Mouse (Mus musculus) retina, postnatal 7 days (tissue): ENCODE results near the gene Zfp979.
"Not testable (repeated sequence)": the region's sequence is repeated elsewhere in the genome, so short reads cannot be mapped to it uniquely, and the experiment has no call there.

Source experiments
- DNase-seq: peaks from one replicate; pipeline ENCODE4 v3.0.0-alpha.2; 2012; ENCODE audit warnings: low read depth, low spot score

Gene Zfp979

DNA sequence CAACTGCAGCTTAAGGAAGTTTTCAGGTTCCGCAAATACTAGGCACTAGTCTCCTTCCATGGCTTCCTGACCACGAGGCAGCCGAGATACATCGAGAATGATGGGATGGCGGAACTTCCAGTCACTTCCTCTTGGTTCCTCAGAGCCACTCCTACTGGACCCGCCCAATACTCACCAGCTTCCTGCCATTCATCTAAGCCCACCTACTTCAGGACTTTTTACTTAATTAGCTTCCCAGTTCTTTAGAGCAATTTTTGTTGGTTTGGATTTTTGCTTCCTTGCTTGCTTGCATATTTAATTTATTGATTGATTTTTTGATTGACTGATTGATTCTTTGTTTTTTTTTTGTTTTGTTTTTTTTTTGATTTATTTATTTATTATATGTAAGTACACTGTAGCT lies at the start of gene Zfp979:
TSS of gene Zfp979 (minus strand) at position 101 of the 400 bp plus-strand sequence.
- not testable (repeated sequence) for DNase-seq

DNA sequence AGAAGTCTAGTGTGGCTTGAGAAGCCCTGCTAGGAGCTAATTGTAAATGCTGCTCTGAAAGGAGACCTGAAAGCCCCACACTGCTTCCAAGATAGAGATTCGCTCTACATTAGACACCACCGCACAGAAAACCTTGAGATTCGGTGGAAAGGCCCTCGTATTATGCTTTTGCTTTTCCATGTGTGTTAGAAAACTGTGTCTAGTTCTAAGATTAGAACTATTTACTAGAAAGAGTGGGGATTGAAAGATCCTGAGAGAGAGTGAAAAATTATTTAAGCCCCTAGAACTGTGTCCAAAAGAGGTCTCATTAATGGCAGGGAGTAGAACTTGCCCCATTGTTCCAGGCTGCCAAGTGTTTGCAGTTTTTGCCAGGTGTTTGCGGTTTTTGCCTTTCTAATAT lies 12.9 kb upstream of the Zfp979 start:
- not testable (repeated sequence) for DNase-seq

DNA sequence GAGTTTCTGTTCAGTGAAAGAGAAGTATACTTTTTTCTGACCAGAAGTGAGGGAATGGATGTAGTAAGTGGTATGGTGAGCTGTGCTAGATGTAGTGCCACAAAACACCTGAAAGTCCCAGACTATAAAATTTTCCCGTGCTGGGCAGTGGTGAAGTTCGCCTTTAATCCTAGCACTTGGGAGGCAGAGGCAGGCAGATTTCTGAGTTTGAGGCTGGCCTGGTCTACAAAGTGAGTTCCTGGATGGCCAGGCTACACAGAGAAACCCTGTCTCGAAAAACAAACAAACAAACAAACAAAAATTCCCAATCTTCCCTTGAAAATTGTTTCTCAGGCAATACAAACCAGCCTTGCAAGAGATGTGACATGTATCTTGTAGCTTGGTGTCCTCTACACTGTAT lies 5.1 kb upstream of the Zfp979 start:
- DNase-seq: not testable (repeated sequence)

DNA sequence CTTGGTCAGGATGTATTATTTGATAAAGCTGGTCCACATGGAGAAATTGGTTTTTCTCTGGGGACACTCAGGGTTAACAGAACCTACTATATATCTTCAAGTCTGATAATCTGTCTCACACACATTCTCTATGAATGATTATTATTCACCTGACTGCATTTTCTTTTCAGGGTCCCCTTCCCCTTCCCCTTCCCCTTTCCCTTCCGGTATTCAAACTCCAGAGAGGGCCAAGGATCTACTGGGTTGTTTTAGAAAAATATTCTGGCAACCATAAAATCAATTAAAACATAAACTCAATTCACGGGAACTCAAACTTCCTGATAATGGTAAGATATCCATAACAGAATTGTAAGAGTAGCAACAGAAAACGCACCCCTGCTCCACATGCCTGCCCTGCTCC lies 381 bp downstream of the Zfp979 start:
- not testable (repeated sequence) for DNase-seq

DNA sequence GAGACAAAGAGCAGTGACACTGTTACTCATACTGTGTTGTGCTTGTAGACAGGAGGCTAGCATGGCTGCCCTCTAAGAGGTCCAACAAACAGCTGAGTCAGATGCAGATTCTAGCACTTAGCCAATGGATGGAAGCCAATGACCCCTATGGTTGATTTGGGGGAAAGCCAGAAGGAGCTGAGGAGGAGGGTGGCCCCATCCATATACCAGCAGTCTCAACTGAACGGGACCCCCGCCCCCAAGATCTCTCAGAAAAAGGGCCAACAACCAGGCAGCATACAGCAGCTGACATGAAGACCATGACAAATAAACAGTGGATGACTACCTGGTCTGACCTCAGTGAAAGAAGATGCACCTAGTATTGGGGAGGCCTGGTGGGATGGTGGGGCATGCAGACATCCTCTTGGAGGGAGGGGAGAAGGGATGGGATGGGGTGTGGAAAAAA lies 8.5 kb downstream of the Zfp979 start:
- DNase-seq: not testable (repeated sequence)

DNA sequence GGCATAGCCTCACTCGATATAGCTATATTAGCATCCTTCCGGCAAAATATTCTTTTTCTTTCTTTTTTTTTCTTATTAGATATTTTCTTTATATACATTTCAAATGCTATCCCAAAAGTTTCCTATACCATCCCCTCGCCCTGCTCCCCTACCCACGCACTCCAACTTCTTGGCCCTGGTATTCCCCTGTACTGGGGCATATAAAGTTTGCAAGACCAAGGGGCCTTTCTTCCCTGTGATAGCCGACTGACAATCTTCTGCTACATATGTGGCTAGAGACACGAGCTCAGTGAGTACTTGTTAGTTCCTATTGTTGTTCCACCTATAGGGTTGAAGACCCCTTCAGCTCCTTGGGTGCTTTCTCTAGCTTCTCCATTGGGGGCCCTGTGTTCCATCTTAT lies 35.8 kb downstream of the Zfp979 start:
- DNase-seq: not testable (repeated sequence)

DNA sequence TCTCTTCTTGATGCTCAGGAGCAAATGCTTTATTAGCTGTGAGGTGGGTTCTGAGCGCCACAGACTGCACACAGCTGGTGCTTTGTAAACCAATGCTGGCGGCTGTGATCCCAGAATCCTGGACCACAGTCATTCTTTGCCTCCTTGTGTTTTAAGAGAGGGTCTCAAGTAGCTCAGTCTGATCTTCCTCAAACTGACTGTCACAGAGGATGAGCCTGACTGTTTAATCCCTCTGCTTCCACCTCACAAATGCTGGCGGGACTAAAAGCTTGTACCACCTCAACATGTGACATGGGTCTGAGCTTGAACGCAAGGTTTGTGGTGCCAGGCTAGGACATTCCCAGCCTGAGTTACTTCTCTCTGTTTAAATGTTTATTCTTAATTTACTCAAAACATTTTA lies 36.8 kb downstream of the Zfp979 start:
- DNase-seq: no peak

DNA sequence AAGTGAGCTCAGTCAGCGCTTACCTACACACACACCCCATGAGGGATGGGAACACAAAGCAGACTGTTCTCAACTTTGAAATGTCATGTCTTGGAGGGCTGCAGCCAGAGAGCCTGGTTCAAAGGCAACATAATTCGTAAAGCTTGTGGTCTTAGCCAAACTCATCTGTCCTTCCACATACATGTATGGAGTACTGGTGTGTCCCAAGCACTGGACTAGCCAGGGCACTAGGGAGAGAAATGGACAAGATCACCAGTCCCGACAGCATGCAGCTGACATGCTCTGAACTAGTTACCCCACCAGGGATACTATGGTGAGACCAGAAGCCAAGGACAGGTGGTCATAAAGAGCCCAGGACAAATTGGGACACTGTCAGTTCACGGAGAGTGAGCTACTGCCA lies 38.5 kb downstream of the Zfp979 start:
- no peak for DNase-seq

DNA sequence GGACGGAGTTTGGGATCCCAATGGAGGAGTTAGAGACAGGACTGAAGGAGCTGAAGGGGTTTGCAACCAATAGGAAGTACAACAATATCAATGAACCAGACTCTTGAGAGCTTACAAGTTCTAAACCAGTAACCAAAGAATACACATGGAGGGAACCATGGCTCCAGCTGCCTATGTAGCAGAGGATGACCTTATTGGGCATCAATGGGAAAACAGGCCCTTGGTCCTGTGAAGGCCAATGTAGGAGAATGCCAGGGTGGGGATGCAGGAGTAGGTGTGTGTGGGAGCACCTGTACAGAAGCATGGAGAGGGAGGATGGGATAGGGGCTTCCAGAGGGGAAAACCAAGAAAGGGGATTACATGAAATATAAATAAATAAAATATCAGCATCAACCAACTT lies 40.4 kb downstream of the Zfp979 start:
- DNase-seq: no peak

DNA sequence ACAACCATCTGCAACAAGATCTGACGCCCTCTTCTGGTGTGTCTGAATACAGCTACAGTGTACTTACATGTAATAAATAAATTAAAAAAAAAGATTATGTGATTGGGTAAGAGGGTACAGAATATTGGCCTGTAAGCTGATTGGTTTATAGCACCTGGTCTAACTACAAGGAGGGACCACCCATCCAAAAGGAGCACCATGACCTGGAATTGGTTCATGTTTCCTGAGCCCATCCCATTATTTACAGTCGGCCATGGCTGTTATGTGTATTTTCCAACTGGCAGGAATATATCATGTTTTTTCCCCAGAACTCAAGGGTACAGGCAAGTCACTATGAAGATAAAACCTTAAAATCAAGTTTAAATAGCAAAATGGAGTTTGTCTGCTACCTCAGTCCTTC lies 43.5 kb downstream of the Zfp979 start:
- no peak for DNase-seq

DNA sequence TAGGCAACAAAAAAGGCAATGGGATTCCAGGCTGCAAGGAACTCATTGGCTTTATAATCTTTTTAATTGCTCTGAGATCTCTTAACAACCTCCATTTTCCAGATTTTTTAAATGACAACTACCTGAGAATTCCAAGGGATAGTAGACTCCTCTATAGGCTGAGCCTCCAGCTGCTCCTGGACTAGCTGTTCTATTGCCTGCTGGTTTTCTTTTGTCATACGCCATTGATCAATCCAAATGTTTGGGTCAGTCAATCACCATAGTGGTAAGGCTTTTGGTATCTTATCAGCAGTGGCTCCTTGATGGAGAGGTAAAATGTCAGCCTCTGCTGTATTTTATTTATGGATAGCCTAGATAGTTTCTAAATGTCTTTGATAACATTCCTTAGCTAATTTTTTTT lies 44.6 kb downstream of the Zfp979 start:
- no peak for DNase-seq

DNA sequence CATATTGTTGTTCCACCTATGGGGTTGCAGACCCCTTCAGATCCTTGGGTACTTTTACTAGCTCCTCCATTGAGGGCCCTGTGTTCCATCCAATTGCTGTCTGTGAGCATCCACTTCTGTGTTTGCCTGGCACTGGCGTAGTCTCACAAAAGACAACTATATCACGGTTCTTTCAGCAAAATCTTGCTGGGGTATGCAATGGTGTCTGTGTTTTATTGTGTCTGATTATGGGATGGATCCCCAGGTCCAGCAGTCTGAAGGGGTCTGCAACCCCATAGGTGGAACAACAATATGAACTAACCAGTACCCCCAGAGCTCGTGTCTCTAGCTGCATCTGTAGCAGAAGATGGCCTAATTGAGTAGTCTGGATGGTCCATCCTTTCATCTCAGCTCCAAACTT lies 47.7 kb downstream of the Zfp979 start:
- DNase-seq: not testable (repeated sequence)

DNA sequence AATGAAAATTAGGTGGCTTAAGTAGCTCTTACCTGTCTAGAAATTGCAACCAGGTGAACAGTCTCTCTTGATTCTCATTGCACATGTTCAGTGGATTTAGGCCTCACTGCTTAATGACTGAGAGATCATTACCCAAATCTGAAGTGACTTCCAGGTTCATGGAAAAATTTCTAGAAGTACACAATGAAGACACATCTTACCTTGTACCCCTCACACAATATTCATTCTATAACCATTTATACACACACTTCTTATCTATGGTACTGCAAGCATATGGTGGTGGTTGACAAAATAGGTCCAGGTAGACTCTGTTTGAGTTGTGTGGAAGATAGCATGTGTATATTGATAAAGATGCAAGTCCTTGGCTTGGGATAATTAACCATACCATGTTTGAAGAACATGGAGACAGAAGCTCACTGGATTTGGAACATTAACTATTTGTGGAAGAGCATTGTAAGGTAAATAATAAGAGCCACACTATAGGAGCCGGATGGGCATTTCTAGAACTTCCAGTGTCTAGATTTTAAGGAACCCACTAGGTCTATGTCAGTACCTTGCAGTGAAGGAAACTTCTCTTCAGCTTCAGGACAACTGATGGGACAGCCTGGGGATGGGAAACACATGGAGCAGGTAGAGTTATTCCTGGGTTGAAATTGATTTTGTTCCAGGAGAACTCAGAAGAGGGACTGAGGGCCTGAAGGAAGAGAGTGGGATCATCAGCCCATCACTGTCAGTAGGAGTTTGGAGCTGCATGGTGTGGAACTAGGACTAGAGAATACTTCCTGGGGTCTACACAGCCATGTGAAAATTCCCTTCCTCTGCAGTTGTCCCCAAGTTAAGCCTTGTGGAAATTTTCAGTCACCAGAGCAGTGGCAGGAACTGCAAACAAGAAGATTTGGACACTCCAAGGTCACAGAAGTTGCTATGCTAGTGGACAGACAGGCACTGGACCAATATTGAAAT lies 55.5 kb downstream of the Zfp979 start:
- no peak for DNase-seq

DNA sequence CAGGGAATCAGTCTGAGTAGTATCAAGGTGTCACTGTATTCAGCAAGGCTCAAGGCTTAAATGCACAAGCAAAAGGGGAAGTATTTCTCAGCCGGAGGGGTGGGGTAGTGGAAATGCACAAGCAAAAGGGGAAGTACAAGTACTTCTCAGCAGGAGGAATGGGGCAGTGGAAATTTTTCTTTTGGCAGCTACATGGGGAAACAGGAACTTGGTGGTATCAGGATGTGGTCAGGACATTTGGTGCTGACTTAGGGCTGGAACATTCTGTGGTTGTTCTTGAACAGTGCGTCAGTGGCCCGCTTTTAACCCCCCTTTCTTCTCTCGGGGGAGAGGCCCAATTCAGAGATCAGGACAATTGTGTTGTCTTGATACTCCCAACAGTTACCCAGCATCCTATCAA lies 62.9 kb downstream of the Zfp979 start:
- DNase-seq: not testable (repeated sequence)

DNA sequence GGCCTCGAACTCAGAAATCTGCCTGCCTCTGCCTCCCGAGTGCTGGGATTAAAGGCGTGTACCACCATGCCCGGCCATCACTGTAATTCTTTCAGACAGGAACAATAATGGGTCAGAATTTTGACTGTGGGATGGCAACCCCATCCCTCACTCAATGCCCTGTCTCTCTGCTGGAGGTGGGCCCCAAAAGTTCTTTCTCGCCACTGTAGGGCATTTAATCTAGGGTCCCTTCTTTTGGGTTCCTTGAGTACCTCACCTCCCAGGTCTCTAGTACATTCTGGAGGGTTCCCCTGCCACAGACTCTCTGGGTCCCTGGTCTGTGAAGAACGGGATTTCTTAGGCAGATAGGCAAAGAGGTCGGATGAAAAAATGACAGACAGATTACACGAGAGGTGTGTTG lies 71.2 kb downstream of the Zfp979 start:
- not testable (repeated sequence) for DNase-seq

DNA sequence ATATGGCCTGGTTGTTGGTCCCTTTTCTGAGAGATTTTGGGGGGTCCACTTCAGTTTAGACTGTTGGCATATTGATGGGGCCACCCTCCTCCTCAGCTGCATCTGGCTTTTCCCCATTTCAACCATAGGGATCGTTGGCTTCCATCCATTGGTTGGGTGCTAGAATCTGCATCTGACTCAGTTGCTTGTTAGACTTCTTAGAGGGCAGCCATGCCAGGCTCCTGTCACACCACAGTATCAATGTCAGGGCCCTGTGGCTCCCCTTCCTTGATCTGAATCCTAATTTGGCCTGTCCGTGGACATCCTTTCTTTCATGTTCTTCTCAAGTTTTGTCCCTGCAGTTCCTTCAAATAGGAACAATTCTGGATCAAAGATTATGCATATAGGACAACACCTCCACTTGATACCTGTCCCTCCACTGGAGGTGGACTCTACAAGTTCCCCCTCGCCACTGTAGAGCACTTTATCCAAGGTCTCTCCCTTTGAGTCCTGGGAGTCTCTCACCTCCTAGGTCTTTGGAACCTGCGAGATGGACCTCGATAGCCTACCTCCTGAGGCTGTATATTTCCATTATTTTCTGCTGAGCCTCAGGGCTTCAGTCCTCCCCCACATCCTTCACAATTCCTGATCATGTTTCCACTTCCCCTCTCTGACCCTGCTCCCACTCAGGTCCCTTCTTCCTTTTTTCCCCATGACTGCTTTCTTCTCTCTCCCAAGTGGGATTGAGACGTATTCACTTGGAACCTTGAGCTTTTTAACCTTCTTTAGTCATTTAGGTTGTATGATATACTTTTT lies 76.7 kb downstream of the Zfp979 start:
- DNase-seq: no peak
